Mouse (Mus musculus) embryonic facial prominence, embryonic 13.5 days (tissue): ENCODE data around the gene Ssr3. TPM values are rescaled to one million over a fixed set of nuclear protein-coding genes. Genes with fewer than 3 reads are reported as not detected.
A peak's percentile ranks its signal among the peaks of the same experiment; 100 is the strongest.

Experiments used
- ATAC-seq: fragments of 200-750 bp; cut with Nextera tagmentation; 2 replicates; pipeline ENCODE4 v1.8.0; 2017; ENCODE audit warnings: low read depth; ENCODE audit not compliant: insufficient number of reproducible peaks, insufficient read depth, low FRiP score, low TSS enrichment
- H3K27ac ChIP-seq: fragments of 300-500 bp; sonication (generic); 2 replicates; pipeline ENCODE4 v1.5.1; 2015; ENCODE audit warnings: moderate library complexity, mild to moderate bottlenecking, inconsistent platforms
- H3K27me3 ChIP-seq: fragments of 300-500 bp; sonication (generic); 2 replicates; pipeline ENCODE4 v1.6.1; 2015; ENCODE audit warnings: mild to moderate bottlenecking, inconsistent platforms
- H3K36me3 ChIP-seq: fragments of 300-500 bp; sonication (generic); 2 replicates; pipeline ENCODE4 v1.6.1; 2015; ENCODE audit warnings: mild to moderate bottlenecking, inconsistent platforms
- H3K4me1 ChIP-seq: fragments of 300-500 bp; sonication (generic); 2 replicates; pipeline ENCODE4 v1.6.1; 2015; ENCODE audit warnings: inconsistent platforms
- H3K4me2 ChIP-seq: fragments of 300-500 bp; sonication (generic); 2 replicates; pipeline ENCODE4 v1.6.1; 2015; ENCODE audit warnings: moderate library complexity, mild to moderate bottlenecking, inconsistent platforms
- H3K4me3 ChIP-seq: fragments of 300-500 bp; sonication (generic); 2 replicates; pipeline ENCODE4 v1.5.1; 2015; ENCODE audit warnings: mild to moderate bottlenecking, inconsistent platforms
- H3K9ac ChIP-seq: fragments of 300-500 bp; sonication (generic); 2 replicates; pipeline ENCODE4 v1.6.1; 2015; ENCODE audit warnings: mild to moderate bottlenecking, inconsistent platforms
- H3K9me3 ChIP-seq: fragments of 300-500 bp; sonication (generic); 2 replicates; pipeline ENCODE4 v1.6.1; 2016; ENCODE audit warnings: inconsistent platforms
- WGBS: fragments of 180-500 bp; shearing (Covaris S2); methylation state at CpG from one replicate; pipeline ENCODE4 v1.1.7; 2015; ENCODE audit warnings: mixed read lengths; 5-methylcytosine and 5-hydroxymethylcytosine counted together
- polyA plus RNA-seq: library from polyadenylated mRNA; unstranded; fragments of >200 nt; fragmentation: Nextera tagmentation; extraction: Ambion mirVana; gene quantifications from 2 replicates; pipeline ENCODE4 v1.2.1, GENCODE M21; 2015

Ssr3 gene
- polyA plus RNA-seq, 1 experiment from 2014 or later, result 249 TPM

GRCm38 (mm10) chr3:65352278-65353127, 39.9 kb downstream of the Ssr3 start:
- H3K27me3 ChIP-seq, result no peaks in the 10 kb centered on the region
- no peak for ATAC-seq

GRCm38 (mm10) chr3:65346176-65346575, 46.2 kb downstream of the Ssr3 start:
- ATAC-seq, result no peak
- no peaks in the 10 kb centered on the region for H3K27me3 ChIP-seq
- no peak overlapping the region for H3K9ac ChIP-seq
- H3K9me3 ChIP-seq, result no peaks in the 10 kb centered on the region
- WGBS, result 85% methylated on average over 1 of the region's 1 CpGs
- no peak overlapping the region for H3K4me3 ChIP-seq
- H3K4me1 ChIP-seq, result no peaks in the 10 kb centered on the region
- no peaks in the 10 kb centered on the region for H3K36me3 ChIP-seq
- no peak overlapping the region for H3K4me2 ChIP-seq
- no peak overlapping the region for H3K27ac ChIP-seq

More at GRCm38 (mm10) chr3:65352278-65353127, 39.9 kb downstream of the Ssr3 start:
- H3K9ac ChIP-seq, result no peak overlapping the region
- no peak overlapping the region for H3K27ac ChIP-seq
- no peak overlapping the region for H3K4me2 ChIP-seq
- no peaks in the 10 kb centered on the region for H3K36me3 ChIP-seq
- H3K9me3 ChIP-seq, result no peaks in the 10 kb centered on the region
- no peaks in the 10 kb centered on the region for H3K4me1 ChIP-seq
- WGBS, result 48% methylated on average over 4 of the region's 4 CpGs
- no peak overlapping the region for H3K4me3 ChIP-seq

DNA sequence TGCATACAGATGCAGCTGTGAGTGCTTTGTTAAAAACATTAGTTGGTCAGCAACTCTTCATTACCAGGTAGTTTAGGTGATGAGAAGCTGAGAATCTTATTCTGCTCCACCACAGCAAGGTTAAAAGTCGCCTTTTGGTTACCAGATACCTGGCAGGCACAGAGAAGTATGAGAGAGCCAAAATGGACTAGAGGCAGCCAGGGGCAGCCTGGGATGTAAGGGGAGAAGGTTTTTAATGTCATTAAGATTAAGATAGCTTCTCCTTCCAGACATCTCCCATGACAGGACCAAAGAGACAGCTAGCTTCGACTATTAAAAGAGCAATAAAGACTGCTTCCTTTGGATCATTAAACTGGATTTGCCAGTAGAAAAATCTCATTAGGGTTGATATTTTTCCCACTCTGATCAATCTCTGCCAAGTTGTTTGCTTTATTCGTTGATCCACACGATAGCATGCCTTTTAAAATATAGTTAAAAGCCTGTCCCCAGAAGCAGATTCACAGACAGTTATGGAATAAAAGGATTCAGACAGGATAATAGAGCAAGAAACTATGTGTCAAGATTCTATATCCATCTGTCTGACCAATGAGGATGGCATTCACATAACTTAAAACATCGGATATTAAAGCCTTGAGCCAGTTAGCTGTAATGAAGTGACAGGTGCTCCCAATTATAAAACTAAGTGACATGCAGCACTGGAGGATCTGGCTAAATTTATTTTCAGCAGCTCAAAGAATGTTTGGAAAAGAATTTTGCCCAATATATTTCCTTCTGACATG, 52.1 kb downstream of the Ssr3 start:
- H3K27ac ChIP-seq, result no peak overlapping the region

DNA sequence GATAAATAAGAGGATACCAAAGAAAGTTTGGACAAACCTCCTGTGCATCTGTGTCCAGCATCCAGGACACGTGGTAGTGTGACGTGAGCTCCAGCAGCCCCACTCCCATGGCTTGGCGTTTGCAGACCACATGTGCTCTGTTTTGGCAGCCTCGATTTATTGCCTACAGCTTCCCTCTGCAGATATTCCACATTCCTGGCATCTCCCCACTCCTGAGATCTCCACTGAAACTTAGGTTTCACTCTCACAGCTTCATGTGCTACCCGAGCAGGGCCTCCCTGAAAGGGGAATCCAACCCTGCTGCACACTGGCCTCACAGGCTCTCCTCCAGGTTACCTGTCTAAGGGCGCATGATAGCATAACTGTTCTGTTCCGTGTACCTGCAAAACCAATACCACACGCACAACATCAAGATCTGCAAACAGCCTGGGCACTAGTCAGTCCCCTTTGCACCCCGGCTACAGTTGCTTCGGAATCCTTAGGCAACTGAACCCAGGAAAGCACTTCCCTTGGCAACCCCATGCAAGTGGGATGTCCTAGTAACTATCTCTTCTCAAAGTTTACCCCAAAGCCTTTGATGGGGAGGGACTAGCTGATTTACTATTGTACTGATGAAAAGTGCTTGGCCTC, 54.5 kb downstream of the Ssr3 start:
- Histone ChIP-seq H3K4me2 (0 out of 2 replicates have a peak overlapping the region, but pooled peaks have one; percentile 5), H3K4me1 (peaks cover 5% of the 10 kb centered on the region), H3K4me3 (no peak overlapping the region), H3K36me3 (no peaks in the 10 kb centered on the region), H3K9ac (no peak overlapping the region), H3K27me3 (no peaks in the 10 kb centered on the region), H3K27ac (no peak overlapping the region), H3K9me3 (no peaks in the 10 kb centered on the region)
- 66% methylated on average over 10 of the region's 10 CpGs for WGBS
- ATAC-seq, result no peak

More for the DNA sequence above, 52.1 kb downstream of the Ssr3 start:
- no peaks in the 10 kb centered on the region for H3K9me3 ChIP-seq
- ATAC-seq, result no peak
- no peak overlapping the region for H3K9ac ChIP-seq
- H3K4me2 ChIP-seq, result no peak overlapping the region
- no peak overlapping the region for H3K4me3 ChIP-seq
- 65% methylated on average over 5 of the region's 5 CpGs for WGBS
- peaks cover 5% of the 10 kb centered on the region for H3K4me1 ChIP-seq
- H3K27me3 ChIP-seq, result no peaks in the 10 kb centered on the region
- no peaks in the 10 kb centered on the region for H3K36me3 ChIP-seq

Other genes starting within 250 kb of the Ssr3 start
- 34.5 and 38.6 TPM in 2 replicates for gene Tiparp, start 135.8 kb upstream of the Ssr3 start, polyA plus RNA-seq